Mouse (Mus musculus) E14TG2a.4 (cell line): ENCODE measurements at regions not wholly inside any gene's neighbourhood (a gene's known extent, or its start where the extent isn't known, plus 50 kb on each side); places are given as distances from the start of the nearest gene placed in this dataset.

ENCODE experiments used
- CTCF ChIP-seq: conservative IDR thresholded peaks from 2 replicates; pipeline ENCODE4 v1.5.1; 2014; ENCODE audit warnings: low read length
- NANOG ChIP-seq: IDR thresholded peaks from 2 replicates; pipeline ENCODE4 v1.6.1; 2014; ENCODE audit warnings: borderline replicate concordance, low read length, mixed read lengths
- POU5F1 ChIP-seq: IDR thresholded peaks from 2 replicates; pipeline ENCODE4 v1.6.1; 2014; ENCODE audit warnings: low read length, borderline replicate concordance

DNA sequence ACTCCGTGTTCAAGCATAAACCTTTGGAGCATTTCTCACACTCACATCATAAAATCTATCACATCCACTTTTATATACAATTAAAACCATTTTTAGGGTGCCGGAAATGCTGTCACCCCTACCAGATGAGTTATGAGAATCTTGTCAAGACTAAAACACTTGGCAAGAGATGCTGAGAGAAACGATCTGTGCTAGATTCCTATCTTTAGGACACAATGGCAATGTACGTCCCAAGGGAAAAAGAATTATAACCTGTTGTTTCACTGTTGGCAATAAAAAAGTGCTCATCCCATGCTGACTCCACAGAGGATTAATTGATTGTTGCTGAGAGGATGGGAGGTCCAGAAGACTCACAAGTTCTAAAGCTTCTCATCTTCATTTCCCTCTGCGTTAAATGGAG lies 389.7 kb upstream of the C030005K15Rik start:
- TF ChIP-seq CTCF (no peak), POU5F1 (no peak), NANOG (no peak)
